9 mouse cellular contexts compared by ENCODE assay signal in genomic region chr12:12356463-12356862, GRCm38 (mm10).
DNase-seq lines count a peak whose midpoint lies in the region; ATAC-seq and TF ChIP-seq lines count a peak whose summit lies in the region.
"Had no signal": no experiment of that assay in that cellular context is flagged by ENCODE, and none has a peak within 500 bp of the region (broad histone marks: within the 10 kb centered on the region; RNA-seq: fewer than 3 reads in every experiment).

No protein-coding gene starts in this region.

- H3K27me3 ChIP-seq in hindbrain, embryonic 16.5 days (replicated peaks; ENCODE audit: control insufficient read depth, insufficient read depth, low read length) = no peaks in the 10 kb centered on the region
- no peaks in the 10 kb centered on the region for H3K27me3 ChIP-seq in liver, postnatal 0 days (ENCODE audit: insufficient read depth, low read length)

- TF ChIP-seq EP300 in liver, postnatal 0 days (IDR thresholded peaks at IDR 0.05; ENCODE audit: low read depth) = no peak

- H3K4me3 ChIP-seq in hindbrain, embryonic 16.5 days (ENCODE audit: low read length) = no peak overlapping the region
- H3K4me3 ChIP-seq in liver, postnatal 0 days (ENCODE audit: low read depth, low read length) = no peak overlapping the region

- WGBS in hindbrain, embryonic 16.5 days = 56% methylated on average over 1 of the region's 1 CpGs
- WGBS in liver, postnatal 0 days (ENCODE audit: insufficient replicate concordance) = 43% methylated on average over 1 of the region's 1 CpGs

- no peak for DNase-seq in frontal cortex, postnatal 25 days (ENCODE audit: low spot score in 2 of 2)
- peak; percentile 25 for DNase-seq in NIH3T3 (ENCODE audit: low read depth)
- peak; percentile 30 for DNase-seq in fat pad, adult 2 months (ENCODE audit: extremely low read depth, low read depth, low spot score)
- DNase-seq in thymus, postnatal 10 days (ENCODE audit: low spot score in 2 of 2) = no peak
- DNase-seq in liver, postnatal 0 days = no peak

- no peak overlapping the region for H3K4me2 ChIP-seq in hindbrain, embryonic 16.5 days (ENCODE audit: low read length)
- H3K4me2 ChIP-seq in liver, postnatal 0 days (ENCODE audit: low read depth, low read length) = no peak overlapping the region

- H3K27ac ChIP-seq in hindbrain, embryonic 16.5 days (ENCODE audit: low read depth, low read length) = no peak overlapping the region
- H3K27ac ChIP-seq in liver, postnatal 0 days (ENCODE audit: low read depth) = no peak overlapping the region
- H3K27ac ChIP-seq: kidney, postnatal 0 days had no signal

- no peaks in the 10 kb centered on the region for H3K9me3 ChIP-seq in hindbrain, embryonic 16.5 days (ENCODE audit: control insufficient read depth, low read length)
- H3K9me3 ChIP-seq in liver, postnatal 0 days (ENCODE audit: low read length) = no peaks in the 10 kb centered on the region

- ATAC-seq in frontal cortex, adult (ENCODE audit: low TSS enrichment) = peak; percentile 44
- peak; percentile 35 for ATAC-seq in hindbrain, embryonic 16.5 days
- ATAC-seq in megakaryocyte progenitor cell, adult 5-6 weeks (replicated peaks; ENCODE audit: poor library complexity) = no peak
- ATAC-seq in liver, postnatal 0 days = no peak

- H3K9ac ChIP-seq in hindbrain, embryonic 16.5 days (ENCODE audit: low read depth, low read length) = no peak overlapping the region
- no peak overlapping the region for H3K9ac ChIP-seq in liver, postnatal 0 days (replicated peaks)

- H3K36me3 ChIP-seq in hindbrain, embryonic 16.5 days (ENCODE audit: control insufficient read depth, insufficient read depth, low read length) = peaks cover 5% of the 10 kb centered on the region; the same call in 1 of the 2 replicates
- no peaks in the 10 kb centered on the region for H3K36me3 ChIP-seq in liver, postnatal 0 days (replicated peaks; ENCODE audit: insufficient read depth, low read length)

- no peak for TF ChIP-seq CTCF in liver, postnatal 0 days (IDR thresholded peaks at IDR 0.05; ENCODE audit: low read depth)

- no peaks in the 10 kb centered on the region for H3K4me1 ChIP-seq in hindbrain, embryonic 16.5 days (ENCODE audit: control insufficient read depth, insufficient read depth, low read depth, low read length)
- H3K4me1 ChIP-seq in liver, postnatal 0 days (ENCODE audit: insufficient read depth) = no peaks in the 10 kb centered on the region

Comparison
In these comparisons a context has a peak if more than half of its experiments do, and no peak if none do; other contexts are left out.
1. ATAC-seq: peak in frontal cortex, adult (single experiment) and hindbrain, embryonic 16.5 days (single experiment); none in megakaryocyte progenitor cell, adult 5-6 weeks (single experiment) and liver, postnatal 0 days (single experiment).
2. DNase-seq: peak in NIH3T3 (single experiment) and fat pad, adult 2 months (single experiment); none in frontal cortex, postnatal 25 days (0 of 2), thymus, postnatal 10 days (0 of 2) and liver, postnatal 0 days (single experiment).